Mouse (Mus musculus) CH12.LX (cell line): ENCODE measurements around the gene Pnpla2. TPM values are rescaled to one million over a fixed set of nuclear protein-coding genes. Genes with fewer than 3 reads are reported as not detected.

Experiments
- DNase-seq: peaks from one replicate; pipeline ENCODE4 v3.0.0-alpha.2; 2013; ENCODE audit errors: extremely low read depth
- H3K27ac ChIP-seq: 2 replicates; pipeline ENCODE4 v1.5.1; 2012; ENCODE audit warnings: low read depth, mild to moderate bottlenecking, control low read depth, moderate library complexity; ENCODE audit not compliant: insufficient read depth
- H3K27me3 ChIP-seq: replicated peaks from 2 replicates; pipeline ENCODE3; 2012; ENCODE audit warnings: inconsistent platforms
- H3K36me3 ChIP-seq, 2 experiments: replicated peaks in 1 of 2; 2 replicates each; pipeline versions ENCODE3 to v1.6.1; 2012; ENCODE audit warnings: inconsistent platforms in 1 of 2, low read length in 1 of 2, mild to moderate bottlenecking in 1 of 2, mixed read lengths in 1 of 2, moderate library complexity in 1 of 2; ENCODE audit not compliant: control insufficient read depth in 1 of 2, insufficient read depth in 1 of 2
- H3K4me1 ChIP-seq, 2 experiments: 2 replicates each; pipeline ENCODE4 v1.6.1; 2012; ENCODE audit warnings: inconsistent platforms in 1 of 2, moderate library complexity in 1 of 2; ENCODE audit not compliant: insufficient read depth in 2 of 2, control insufficient read depth in 1 of 2
- H3K4me2 ChIP-seq: 2 replicates; pipeline ENCODE4 v1.6.1; 2012; ENCODE audit warnings: low read depth, mild to moderate bottlenecking, control low read depth; ENCODE audit not compliant: poor library complexity, insufficient read depth, severe bottlenecking
- H3K4me3 ChIP-seq, 3 experiments: fragments of 150-350 bp in 1 of 3; sonication (generic) in 1 of 3; replicated peaks in 1 of 3; 2 replicates each; pipeline versions ENCODE3 to v1.5.1; 2011 to 2012; ENCODE audit warnings: low read depth in 2 of 3, low read length in 2 of 3, mild to moderate bottlenecking in 2 of 3, moderate library complexity in 2 of 3, control low read depth in 1 of 3, improper control_type of control experiment in 1 of 3, inconsistent platforms in 1 of 3, mixed read lengths in 1 of 3; ENCODE audit not compliant: poor library complexity in 1 of 3
- H3K79me2 ChIP-seq: replicated peaks from 2 replicates; pipeline ENCODE4 v1.6.1; 2012; ENCODE audit warnings: mild to moderate bottlenecking, moderate library complexity; ENCODE audit not compliant: control insufficient read depth, poor library complexity, insufficient read depth, severe bottlenecking; ENCODE audit errors: extremely low read depth
- H3K9ac ChIP-seq: 2 replicates; pipeline ENCODE4 v1.6.1; 2012; ENCODE audit warnings: low read depth, mild to moderate bottlenecking, control low read depth, moderate library complexity; ENCODE audit not compliant: insufficient read depth
- H3K9me3 ChIP-seq: replicated peaks from 2 replicates; pipeline ENCODE3; 2012; ENCODE audit warnings: low read length, inconsistent platforms, mixed read lengths
- BHLHE40 ChIP-seq: IDR thresholded peaks from 2 replicates; pipeline ENCODE4 v1.6.1; 2011; ENCODE audit warnings: mild to moderate bottlenecking, low read depth, low read length, improper control_type of control experiment
- CTCF ChIP-seq, 2 experiments: IDR thresholded peaks in 1 of 2; conservative IDR thresholded peaks in 1 of 2; 2 replicates each; pipeline ENCODE4 v1.5.1; 2011 to 2012; ENCODE audit warnings: low read depth in 2 of 2, low read length in 2 of 2, improper control_type of control experiment in 1 of 2, inconsistent platforms in 1 of 2, mild to moderate bottlenecking in 1 of 2, moderate library complexity in 1 of 2
- E2F4 ChIP-seq: IDR thresholded peaks from 2 replicates; pipeline ENCODE4 v1.6.1; 2011; ENCODE audit warnings: low read depth, low read length, improper control_type of control experiment; ENCODE audit not compliant: insufficient replicate concordance
- ELF1 ChIP-seq: IDR thresholded peaks from 2 replicates; pipeline ENCODE4 v1.6.1; 2014; ENCODE audit warnings: low read depth, mild to moderate bottlenecking, inconsistent platforms, low read length, improper control_type of control experiment
- IRF4 ChIP-seq: IDR thresholded peaks from 2 replicates; pipeline ENCODE4 v1.6.1; 2014; ENCODE audit warnings: low read depth, mild to moderate bottlenecking, inconsistent platforms, low read length, improper control_type of control experiment
- JUN ChIP-seq: IDR thresholded peaks from 2 replicates; pipeline ENCODE4 v1.6.1; 2011; ENCODE audit warnings: low read depth, mild to moderate bottlenecking, low read length, improper control_type of control experiment, moderate library complexity; ENCODE audit not compliant: insufficient read depth
- JUND ChIP-seq: conservative IDR thresholded peaks from 2 replicates; pipeline ENCODE4 v1.6.1; 2011; ENCODE audit warnings: low read depth, low read length, improper control_type of control experiment
- MAFK ChIP-seq: IDR thresholded peaks from 2 replicates; pipeline ENCODE4 v1.6.1; 2011; ENCODE audit warnings: low read length, improper control_type of control experiment; ENCODE audit not compliant: insufficient replicate concordance
- MAX ChIP-seq: IDR thresholded peaks from 2 replicates; pipeline ENCODE4 v1.6.1; 2011; ENCODE audit warnings: low read length, improper control_type of control experiment
- MEF2A ChIP-seq: IDR thresholded peaks from 2 replicates; pipeline ENCODE4 v1.6.1; 2014; ENCODE audit warnings: low read depth, mild to moderate bottlenecking, inconsistent platforms, low read length, improper control_type of control experiment, borderline replicate concordance
- MXI1 ChIP-seq: IDR thresholded peaks from 2 replicates; pipeline ENCODE4 v1.6.1; 2011; ENCODE audit warnings: mild to moderate bottlenecking, low read depth, low read length, improper control_type of control experiment
- MYC ChIP-seq: IDR thresholded peaks from 2 replicates; pipeline ENCODE4 v1.6.1; 2011; ENCODE audit warnings: low read depth, mild to moderate bottlenecking, improper control_type of control experiment, low read length
- NELFE ChIP-seq: IDR thresholded peaks from 2 replicates; pipeline ENCODE4 v1.6.1; 2011; ENCODE audit warnings: low read depth, low read length, improper control_type of control experiment
- NRF1 ChIP-seq: IDR thresholded peaks from 2 replicates; pipeline ENCODE4 v1.6.1; 2014; ENCODE audit warnings: low read depth, mild to moderate bottlenecking, inconsistent platforms, low read length, improper control_type of control experiment, moderate library complexity
- RAD21 ChIP-seq: IDR thresholded peaks from 2 replicates; pipeline ENCODE4 v1.6.1; 2011; ENCODE audit warnings: low read depth, mild to moderate bottlenecking, low read length, improper control_type of control experiment, moderate library complexity
- SMC3 ChIP-seq: IDR thresholded peaks from 2 replicates; pipeline ENCODE4 v1.6.1; 2011; ENCODE audit warnings: low read depth, low read length, improper control_type of control experiment
- TCF12 ChIP-seq: IDR thresholded peaks from 2 replicates; pipeline ENCODE4 v1.6.1; 2014; ENCODE audit warnings: low read depth, mild to moderate bottlenecking, inconsistent platforms, low read length, improper control_type of control experiment
- UBTF ChIP-seq: IDR thresholded peaks from 2 replicates; pipeline ENCODE4 v1.6.1; 2012; ENCODE audit warnings: low read depth, mild to moderate bottlenecking, inconsistent platforms, low read length, improper control_type of control experiment, moderate library complexity
- USF1 ChIP-seq: IDR thresholded peaks from 2 replicates; pipeline ENCODE4 v1.6.1; 2014; ENCODE audit warnings: low read depth, mild to moderate bottlenecking, inconsistent platforms, low read length, improper control_type of control experiment
- USF2 ChIP-seq: conservative IDR thresholded peaks from 2 replicates; pipeline ENCODE4 v1.6.1; 2011; ENCODE audit warnings: low read depth, low read length, improper control_type of control experiment
- ZC3H11A ChIP-seq: IDR thresholded peaks from 2 replicates; pipeline ENCODE4 v1.6.1; 2012; ENCODE audit warnings: low read depth, mild to moderate bottlenecking, inconsistent platforms, low read length, improper control_type of control experiment
- dilution Hi-C: fragments of 300-500 bp; cut with MboI; formaldehyde crosslinking; loops from 2 replicates; pipeline ENCODE4 v1.14.3; 2020; ENCODE audit warnings: low sequenced_read_pairs; ENCODE audit not compliant: extremely low pct_unique_long_range_greater_than_20kb, extremely low pct_ligation_motif_present
- in situ Hi-C: fragments of 300-500 bp; cut with MboI; formaldehyde crosslinking; loops from 3 replicates; pipeline ENCODE4 v1.14.3; 2019; ENCODE audit warnings: low sequenced_read_pairs, low pct_ligation_motif_present, low pct_unique_long_range_greater_than_20kb, mixed read lengths
- polyA plus RNA-seq: library from polyadenylated mRNA; unstranded; fragments of >175 nt; gene quantifications from 2 replicates; pipeline ENCODE4 v1.2.1, GENCODE M21; 2012; ENCODE audit warnings: low read depth; ENCODE audit not compliant: insufficient read length
- total RNA-seq, 2 experiments: library from RNA; depleted of rRNA; stranded (reverse); fragments of 300-350 nt in 1 of 2; fragments of >200 nt in 1 of 2; gene quantifications; 2 replicates each; pipeline ENCODE4 v1.2.3; 2012 to 2014

Gene Pnpla2
- total and polyA plus RNA-seq, 3 experiments: 2.8 to 29.6 (median 11.7) TPM

GRCm38 (mm10) chr7:141439811-141440210 is 15.2 kb upstream of the Pnpla2 start:
- no peaks in the 10 kb centered on the region for H3K27me3 ChIP-seq
- H3K4me3 ChIP-seq: no peak overlapping the region
- H3K9ac ChIP-seq: no peak overlapping the region
- dilution Hi-C loops: no loop called here
- no peak overlapping the region for H3K27ac ChIP-seq
- H3K4me2 ChIP-seq: no peak overlapping the region
- peaks cover 21% of the 10 kb centered on the region for H3K79me2 ChIP-seq
- no peaks in the 10 kb centered on the region for H3K9me3 ChIP-seq
- peaks cover 23 to 60% of the 10 kb centered on the region in 2 experiments for H3K4me1 ChIP-seq
- H3K36me3 ChIP-seq: peaks cover 43 to 53% of the 10 kb centered on the region in 2 experiments
- DNase-seq: no peak
- in situ Hi-C loops: no loop called here
- TF ChIP-seq USF2 (no peak), MXI1 (no peak), ZC3H11A (no peak), TCF12 (no peak), USF1 (no peak), E2F4 (no peak), IRF4 (no peak), BHLHE40 (no peak), JUND (no peak), ELF1 (no peak), NELFE (no peak), MAX (no peak), MYC (no peak), SMC3 (no peak), NRF1 (no peak), UBTF (no peak), MEF2A (no peak), MAFK (no peak)

GRCm38 (mm10) chr7:141440613-141441012 is 14.4 kb upstream of the Pnpla2 start:
- Histone ChIP-seq H3K36me3 (peaks cover 43 to 53% of the 10 kb centered on the region in 2 experiments), H3K4me2 (no peak overlapping the region), H3K9me3 (no peaks in the 10 kb centered on the region), H3K27ac (no peak overlapping the region), H3K79me2 (peaks cover 19% of the 10 kb centered on the region), H3K9ac (no peak overlapping the region), H3K27me3 (no peaks in the 10 kb centered on the region), H3K4me1 (peaks cover 22 to 57% of the 10 kb centered on the region in 2 experiments), H3K4me3 (no peak overlapping the region)
- in situ Hi-C loops (no loop called here), dilution Hi-C loops (no loop called here)
- peak; percentile 72 for DNase-seq
- TF ChIP-seq E2F4: no peak
- TF ChIP-seq SMC3: peak; percentile 59
- TF ChIP-seq CTCF (conservative IDR thresholded peaks at IDR 0.05 in 1 of 2, IDR thresholded peaks at IDR 0.05 in 1 of 2; ENCODE audit: low read depth in 2 of 2, low read length in 2 of 2): peak; percentile 71 to 76
- no peak for TF ChIP-seq JUN
- peak; percentile 37 for TF ChIP-seq RAD21
